Mouse (Mus musculus): ENCODE data around the gene Itgb1bp1.

- TF ChIP-seq CTCF (IDR thresholded peaks at IDR 0.05; ENCODE audit: low read depth): no peak
- no peak for TF ChIP-seq EP300 (IDR thresholded peaks at IDR 0.05; ENCODE audit: low read depth)
These were observed 17.9 kb downstream of the Itgb1bp1 start for GRCm38 (mm10) chr12:21268083-21268616.

Data from heart, postnatal 0 days (tissue).